ENCODE assay signal across 8 mouse cellular contexts in genomic region chr5:75862630-75862991, GRCm38 (mm10).
DNase-seq lines count a peak whose midpoint lies in the region; ATAC-seq and TF ChIP-seq lines count a peak whose summit lies in the region.

No protein-coding gene starts in this region.

- no peaks in the 10 kb centered on the region for H3K36me3 ChIP-seq in heart, embryonic 10.5 days
- H3K36me3 ChIP-seq in megakaryocyte, embryonic 14.5 days (replicated peaks; ENCODE audit: low read length): no peaks in the 10 kb centered on the region
- no peaks in the 10 kb centered on the region for H3K36me3 ChIP-seq in small intestine, adult 2 months (ENCODE audit: control insufficient read depth, insufficient read depth, low read length)

- peak; percentile 28 for DNase-seq in gastrocnemius, adult 18-20 months (ENCODE audit: low spot score)
- no peak for DNase-seq in gastrocnemius, postnatal 25 days
- DNase-seq in MN1 (ENCODE audit: low spot score): peak; percentile 64
- peak; percentile 84 for DNase-seq in heart, embryonic 10.5 days (ENCODE audit: low spot score)
- DNase-seq in layer of hippocampus, postnatal 10 days (ENCODE audit: low spot score in 2 of 2): peak; percentile 67 to 78

- no peak for TF ChIP-seq POLR2A in small intestine, adult 2 months (IDR thresholded peaks at IDR 0.05; ENCODE audit: low read depth, low read length)

- 10% methylated on average over 8 of the region's 8 CpGs for WGBS in heart, embryonic 10.5 days
- 19% methylated on average over 8 of the region's 8 CpGs for WGBS in small intestine, adult 2 months

- peak; percentile 89 for ATAC-seq in common myeloid progenitor, adult 5-6 weeks (replicated peaks; ENCODE audit: low read depth, poor library complexity, severe bottlenecking)

- no peaks in the 10 kb centered on the region for H3K4me1 ChIP-seq in heart, embryonic 10.5 days
- H3K4me1 ChIP-seq in megakaryocyte, embryonic 14.5 days: peaks cover 8% of the 10 kb centered on the region
- H3K4me1 ChIP-seq in small intestine, adult 2 months (ENCODE audit: control insufficient read depth, insufficient read depth, insufficient read length, low read length): no peaks in the 10 kb centered on the region

- no peak overlapping the region for H3K4me3 ChIP-seq in heart, embryonic 10.5 days
- H3K4me3 ChIP-seq in megakaryocyte, embryonic 14.5 days (replicated peaks): peak overlapping the region; percentile 6
- H3K4me3 ChIP-seq in small intestine, adult 2 months (ENCODE audit: low read depth, low read length): no peak overlapping the region

- H3K27ac ChIP-seq in heart, embryonic 10.5 days: no peak overlapping the region
- H3K27ac ChIP-seq in small intestine, adult 2 months (ENCODE audit: insufficient read depth, low read depth, low read length): no peak overlapping the region

- peak; percentile 47; the same call in 1 of the 2 replicates for TF ChIP-seq CTCF in small intestine, adult 2 months (IDR thresholded peaks at IDR 0.05; ENCODE audit: extremely low read depth, insufficient read length, insufficient replicate concordance, low read depth, low read length)

- 0 out of 2 replicates have a peak, but pooled peaks cover 14% of the 10 kb centered on the region for H3K27me3 ChIP-seq in heart, embryonic 10.5 days (ENCODE audit: insufficient read depth, poor library complexity, severe bottlenecking)
- H3K27me3 ChIP-seq in megakaryocyte, embryonic 14.5 days (replicated peaks): peaks cover 6% of the 10 kb centered on the region
- H3K27me3 ChIP-seq in small intestine, adult 2 months (ENCODE audit: control insufficient read depth, insufficient read depth, low read length): no peaks in the 10 kb centered on the region

- no peaks in the 10 kb centered on the region for H3K9me3 ChIP-seq in heart, embryonic 10.5 days
- H3K9me3 ChIP-seq in megakaryocyte, embryonic 14.5 days: no peaks in the 10 kb centered on the region
